Mouse (Mus musculus): ENCODE measurements around the gene Gm21560.
"Not testable (repeated sequence)": the region's sequence is repeated elsewhere in the genome, so short reads cannot be mapped to it uniquely, and the experiment has no call there.

The Gm21560 gene

DNA sequence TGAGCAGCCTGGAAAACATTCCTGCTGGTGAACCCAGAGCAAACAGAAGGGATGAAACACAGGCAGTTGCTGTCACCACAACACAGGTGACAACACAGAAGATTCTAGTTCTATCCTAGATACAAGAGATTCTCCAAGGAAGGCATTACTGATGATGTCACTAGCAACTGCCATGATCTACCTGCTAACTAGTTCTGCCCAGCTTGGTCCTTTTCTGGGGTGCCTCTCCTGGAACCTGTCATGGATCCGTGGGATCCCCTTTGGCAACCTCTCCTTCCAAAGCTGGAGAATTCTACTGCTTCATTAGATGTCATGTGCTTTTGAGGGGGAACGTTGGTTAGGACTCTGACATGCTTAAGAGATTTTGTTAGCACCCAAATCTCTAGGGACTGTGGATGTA, at the start of gene Gm21560:
Gene Gm21560 (minus strand): TSS at position 101 of the 400 bp plus-strand sequence.
- DNase-seq (ENCODE audit: low spot score) = not testable (repeated sequence)

DNA sequence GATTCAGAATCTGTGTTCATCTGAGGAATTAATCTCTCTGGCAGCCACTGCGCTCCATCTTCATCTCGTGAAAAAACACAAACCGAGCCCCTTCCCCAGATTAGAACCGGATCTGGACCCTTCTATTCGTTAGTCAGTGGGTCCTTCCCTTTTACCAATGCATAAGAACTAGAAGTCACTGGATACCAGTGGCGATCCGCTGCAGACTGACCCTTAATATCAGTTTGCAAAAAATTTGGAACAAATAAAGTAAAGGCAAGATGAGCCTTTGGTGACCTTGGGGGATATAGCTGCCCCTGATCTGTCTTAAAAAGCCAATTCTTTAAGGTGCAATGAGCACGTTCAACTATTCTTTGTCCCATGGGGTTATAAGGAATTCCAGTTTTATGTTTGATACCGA, 55.6 kb downstream of the Gm21560 start:
- not testable (repeated sequence) for DNase-seq (ENCODE audit: low spot score)

DNA sequence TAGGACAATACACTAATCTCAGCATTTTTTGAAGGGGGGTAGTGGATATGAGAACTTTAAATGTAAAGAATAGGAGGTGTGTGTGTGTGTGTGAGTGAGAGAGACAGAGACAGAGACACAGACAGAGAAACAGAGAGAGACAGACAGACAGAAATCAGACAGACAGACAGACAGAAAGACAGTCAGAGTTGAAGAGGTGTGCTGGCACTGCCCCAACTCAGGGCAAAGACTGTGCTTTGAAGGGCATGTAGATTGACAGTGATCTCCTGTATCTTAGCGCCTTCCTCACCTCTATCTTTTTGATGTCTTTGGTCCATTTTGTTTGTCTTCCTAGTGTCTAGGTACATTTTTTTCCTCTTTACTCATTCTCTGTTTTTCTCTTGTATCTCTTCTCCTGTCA, 58.0 kb downstream of the Gm21560 start:
- not testable (repeated sequence) for DNase-seq (ENCODE audit: low spot score)

All from yolk sac, embryonic 10.5 days (tissue).